Mouse (Mus musculus) ES-Bruce4 (cell line): ENCODE results near the gene Rsph1. TPM values are rescaled to one million over a fixed set of nuclear protein-coding genes. Genes with fewer than 3 reads are reported as not detected.
A peak's percentile ranks its signal among the peaks of the same experiment; 100 is the strongest.

Source experiments
- H3K27ac ChIP-seq: 2 replicates; pipeline ENCODE4 v1.5.1; 2012; ENCODE audit warnings: low read length, inconsistent platforms; ENCODE audit not compliant: insufficient read depth
- H3K27me3 ChIP-seq: 2 replicates; pipeline ENCODE4 v1.6.1; 2012; ENCODE audit warnings: mild to moderate bottlenecking, low read length, inconsistent platforms; ENCODE audit not compliant: control insufficient read depth, poor library complexity, insufficient read depth, severe bottlenecking
- H3K36me3 ChIP-seq: 2 replicates; pipeline ENCODE4 v1.6.1; 2012; ENCODE audit warnings: inconsistent platforms, mild to moderate bottlenecking, low read length, moderate library complexity; ENCODE audit not compliant: control insufficient read depth, poor library complexity, insufficient read depth, severe bottlenecking
- H3K4me1 ChIP-seq: one replicate; pipeline ENCODE4 v1.8.1; 2011; ENCODE audit warnings: low read length; ENCODE audit not compliant: control insufficient read depth, insufficient read depth
- H3K4me3 ChIP-seq: 2 replicates; pipeline ENCODE4 v1.5.1; 2011; ENCODE audit warnings: low read depth, mild to moderate bottlenecking, low read length
- H3K9ac ChIP-seq: 2 replicates; pipeline ENCODE4 v1.6.1; 2012; ENCODE audit warnings: low read depth, mild to moderate bottlenecking, inconsistent platforms; ENCODE audit not compliant: poor library complexity, severe bottlenecking
- H3K9me3 ChIP-seq: replicated peaks from 2 replicates; pipeline ENCODE4 v1.6.1; 2012; ENCODE audit warnings: mild to moderate bottlenecking, low read length, inconsistent platforms; ENCODE audit not compliant: control insufficient read depth, poor library complexity, insufficient read depth, severe bottlenecking
- CTCF ChIP-seq: IDR thresholded peaks from one replicate; pipeline ENCODE4 v1.8.1; 2011; ENCODE audit warnings: low read depth, low read length
- EP300 ChIP-seq: IDR thresholded peaks from 2 replicates; pipeline ENCODE4 v1.6.1; 2011; ENCODE audit warnings: low read depth, low read length; ENCODE audit not compliant: insufficient read depth
- POLR2A ChIP-seq: IDR thresholded peaks from one replicate; pipeline ENCODE4 v1.8.1; 2011; ENCODE audit warnings: low read length; ENCODE audit not compliant: insufficient read depth
- polyA plus RNA-seq: library from polyadenylated mRNA; stranded (reverse); fragments of >200 nt; gene quantifications from 2 replicates; pipeline ENCODE4 v1.2.4, GENCODE M21; 2011; ENCODE audit warnings: low read depth; ENCODE audit not compliant: missing spikeins, insufficient read depth, insufficient read length

Rsph1 gene
- polyA plus RNA-seq, 1 experiment: 11.5 TPM

GRCm38 (mm10) chr17:31265171-31265572 lies 12.0 kb downstream of the Rsph1 start:
- no peak overlapping the region for H3K9ac ChIP-seq

GRCm38 (mm10) chr17:31264372-31264771 lies 12.8 kb downstream of the Rsph1 start:
- H3K9ac ChIP-seq: no peak overlapping the region

More at GRCm38 (mm10) chr17:31265171-31265572, 12.0 kb downstream of the Rsph1 start:
- TF ChIP-seq POLR2A (no peak), CTCF (no peak), EP300 (peak; percentile 64)
- peaks cover 17% of the 10 kb centered on the region for H3K4me1 ChIP-seq
- no peaks in the 10 kb centered on the region for H3K36me3 ChIP-seq
- no peaks in the 10 kb centered on the region for H3K9me3 ChIP-seq
- peak overlapping the region; percentile 96 for H3K27ac ChIP-seq
- H3K27me3 ChIP-seq: no peaks in the 10 kb centered on the region
- H3K4me3 ChIP-seq: no peak overlapping the region

GRCm38 (mm10) chr17:31263770-31264169 lies 13.4 kb downstream of the Rsph1 start:
- H3K4me1 ChIP-seq: peaks cover 22% of the 10 kb centered on the region
- H3K27ac ChIP-seq: peak overlapping the region; percentile 96
- H3K4me3 ChIP-seq: no peak overlapping the region
- H3K36me3 ChIP-seq: no peaks in the 10 kb centered on the region
- H3K9me3 ChIP-seq: no peaks in the 10 kb centered on the region
- no peak for TF ChIP-seq EP300
- TF ChIP-seq CTCF: no peak
- no peak overlapping the region for H3K9ac ChIP-seq
- H3K27me3 ChIP-seq: no peaks in the 10 kb centered on the region

More at GRCm38 (mm10) chr17:31264372-31264771, 12.8 kb downstream of the Rsph1 start:
- H3K9me3 ChIP-seq: no peaks in the 10 kb centered on the region
- H3K27ac ChIP-seq: peak overlapping the region; percentile 96
- peaks cover 17% of the 10 kb centered on the region for H3K4me1 ChIP-seq
- TF ChIP-seq EP300 (peak; percentile 97), CTCF (no peak)
- no peaks in the 10 kb centered on the region for H3K36me3 ChIP-seq
- H3K27me3 ChIP-seq: no peaks in the 10 kb centered on the region
- no peak overlapping the region for H3K4me3 ChIP-seq

- Histone ChIP-seq H3K4me1 (peaks cover 20% of the 10 kb centered on the region), H3K4me3 (no peak overlapping the region), H3K9ac (no peak overlapping the region), H3K36me3 (no peaks in the 10 kb centered on the region), H3K27me3 (no peaks in the 10 kb centered on the region), H3K27ac (no peak overlapping the region), H3K9me3 (no peaks in the 10 kb centered on the region)
- TF ChIP-seq EP300 (no peak), CTCF (no peak), POLR2A (no peak)
Measured at GRCm38 (mm10) chr17:31262715-31263114, 14.5 kb downstream of the Rsph1 start.

GRCm38 (mm10) chr17:31261352-31261751 lies 15.8 kb downstream of the Rsph1 start:
- H3K9ac ChIP-seq: no peak overlapping the region
- no peak overlapping the region for H3K27ac ChIP-seq
- no peaks in the 10 kb centered on the region for H3K9me3 ChIP-seq
- no peaks in the 10 kb centered on the region for H3K27me3 ChIP-seq
- no peak overlapping the region for H3K4me3 ChIP-seq
- no peak for TF ChIP-seq CTCF
- TF ChIP-seq EP300: no peak
- TF ChIP-seq POLR2A: no peak
- peaks cover 17% of the 10 kb centered on the region for H3K4me1 ChIP-seq
- no peaks in the 10 kb centered on the region for H3K36me3 ChIP-seq

GRCm38 (mm10) chr17:31260430-31260829 lies 16.8 kb downstream of the Rsph1 start:
- H3K9me3 ChIP-seq: no peaks in the 10 kb centered on the region
- no peaks in the 10 kb centered on the region for H3K36me3 ChIP-seq
- no peak overlapping the region for H3K9ac ChIP-seq
- no peak for TF ChIP-seq CTCF
- no peak for TF ChIP-seq POLR2A
- TF ChIP-seq EP300: no peak
- no peak overlapping the region for H3K27ac ChIP-seq
- H3K4me3 ChIP-seq: no peak overlapping the region
- peaks cover 11% of the 10 kb centered on the region for H3K4me1 ChIP-seq
- no peaks in the 10 kb centered on the region for H3K27me3 ChIP-seq
